Mouse (Mus musculus): ENCODE measurements around the gene Tnrc18. TPM values are rescaled to one million over a fixed set of nuclear protein-coding genes. Genes with fewer than 3 reads are reported as not detected.
A peak's percentile ranks its signal among the peaks of the same experiment; 100 is the strongest.
"Not testable (repeated sequence)": the region's sequence is repeated elsewhere in the genome, so short reads cannot be mapped to it uniquely, and the experiment has no call there.

Tnrc18 gene
- total RNA-seq, 2 experiments from 2014 or later, result 139 to 141 TPM

DNA sequence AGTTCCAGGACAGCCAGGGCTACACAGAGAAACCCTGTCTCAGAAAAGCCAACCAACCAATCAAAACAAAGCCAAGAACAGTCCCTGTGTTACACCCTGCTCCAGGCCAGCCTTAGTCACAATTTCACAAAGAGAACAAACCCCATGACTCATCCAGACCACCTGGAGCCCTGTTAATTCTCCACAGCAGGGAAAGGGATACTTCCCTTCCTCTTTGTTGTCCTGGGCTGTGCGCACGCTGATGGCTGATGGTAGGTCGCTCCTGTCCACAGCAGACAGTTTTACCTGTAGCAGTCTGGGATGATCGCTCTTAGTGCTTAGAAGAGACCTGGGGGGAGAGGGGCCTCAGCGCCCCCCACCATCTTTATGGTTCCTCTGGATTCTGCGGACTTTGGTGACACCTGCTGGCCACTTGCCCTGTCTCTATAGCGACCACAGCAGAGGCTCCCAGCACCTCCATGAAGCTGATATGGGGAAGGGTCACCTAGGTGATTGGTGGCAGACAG, 24.7 kb upstream of the Tnrc18 start:
- Histone ChIP-seq H3K4me3 (no peak overlapping the region), H3K27ac (no peak overlapping the region)
- TF ChIP-seq CTCF (IDR thresholded peaks at IDR 0.05), result peak; percentile 58
- intact Hi-C loops (cut with DNase I), result loop anchor here (1.0 to 10.0 kb wide), 3 partner anchors 74 to 287 kb away; partner anchors contain the start of gene Radil
- DNase-seq (ENCODE audit: extremely low spot score in 1 of 2, low spot score in 2 of 2), result no peak

DNA sequence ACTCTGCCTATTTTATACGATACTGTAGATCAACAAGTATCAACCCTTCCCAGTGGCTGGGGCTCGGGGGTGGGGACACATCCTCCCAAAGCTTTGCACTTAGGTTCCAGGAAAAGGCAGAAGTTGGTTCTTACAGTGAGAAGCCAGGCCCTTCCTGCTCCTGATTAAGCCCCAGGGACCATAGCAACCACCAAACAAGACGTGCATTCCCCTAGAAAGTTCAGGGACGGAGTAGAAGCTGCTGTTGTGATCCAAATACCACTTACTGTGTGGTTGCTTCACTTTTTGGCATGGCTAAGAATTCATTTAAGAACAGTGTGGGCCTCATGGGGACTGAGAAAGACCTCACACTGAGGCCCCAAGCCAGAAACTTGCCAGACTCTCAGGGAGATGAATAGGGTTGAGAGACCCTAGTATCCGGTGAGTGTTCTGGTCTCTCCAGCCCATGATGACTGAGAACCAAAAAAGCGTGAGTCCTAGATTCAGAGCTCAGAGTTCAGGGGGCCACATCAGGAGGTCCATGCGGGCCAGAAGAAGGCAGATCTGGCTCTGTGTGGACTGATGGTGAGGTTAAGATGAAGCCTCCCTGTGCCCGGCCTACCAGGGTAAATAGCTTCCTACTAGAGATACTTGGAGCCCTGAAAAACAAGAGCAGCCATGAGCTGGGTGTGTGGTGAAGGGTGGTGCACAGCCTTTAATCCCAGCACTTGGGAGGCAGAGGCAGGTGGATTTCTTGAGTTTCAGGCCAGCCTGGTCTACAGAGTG, 24.1 kb upstream of the Tnrc18 start:
- no peak overlapping the region for H3K4me3 ChIP-seq
- no peak for TF ChIP-seq CTCF (IDR thresholded peaks at IDR 0.05)
- intact Hi-C loops (cut with DNase I), result loop anchor here (1.0 to 10.0 kb wide), 3 partner anchors 73 to 287 kb away; partner anchors contain the start of gene Radil
- no peak for DNase-seq (ENCODE audit: extremely low spot score in 1 of 2, low spot score in 2 of 2)
- H3K27ac ChIP-seq, result no peak overlapping the region

DNA sequence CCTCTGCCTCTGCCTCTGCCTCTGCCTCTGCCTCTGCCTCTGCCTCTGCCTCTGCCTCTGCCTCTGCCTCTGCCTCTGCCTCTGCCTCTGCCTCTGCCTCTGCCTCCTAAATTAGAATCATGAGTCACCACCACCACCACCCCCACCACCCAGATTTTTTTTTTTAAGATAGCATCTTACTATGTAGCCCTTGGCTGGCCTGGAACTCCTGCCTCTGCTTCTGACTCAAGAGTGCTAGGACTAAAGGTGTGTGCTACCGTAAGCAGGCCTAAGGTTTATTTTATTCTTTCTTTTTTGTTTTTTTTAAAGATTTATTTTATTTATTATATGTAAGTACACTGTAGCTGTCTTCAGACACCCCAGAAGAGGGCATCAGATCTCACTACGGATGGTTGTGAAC, 20.0 kb upstream of the Tnrc18 start:
- H3K27ac ChIP-seq; DNase-seq (ENCODE audit: extremely low spot score in 1 of 2, low spot score in 2 of 2); intact Hi-C loops (cut with DNase I); H3K4me3 ChIP-seq: not testable (repeated sequence)

DNA sequence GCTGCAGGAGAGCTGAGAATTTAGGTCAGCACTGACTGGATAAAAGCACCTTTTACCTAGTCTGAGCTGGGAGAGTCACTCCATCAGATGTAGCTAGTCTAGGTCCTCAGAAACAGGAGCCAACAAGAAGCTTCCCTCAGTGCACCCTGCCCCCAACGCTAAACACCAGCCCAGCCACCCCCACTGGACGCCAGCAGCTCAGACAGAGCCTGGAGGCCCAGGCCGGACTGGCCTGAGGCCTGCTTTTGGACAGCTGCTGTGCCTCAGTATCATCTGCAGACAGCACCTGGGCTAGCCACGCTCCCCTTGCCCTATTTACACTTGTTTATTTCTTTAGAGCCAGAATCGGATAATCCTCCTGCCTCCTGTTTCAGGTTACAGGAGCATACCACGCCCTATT, 19.4 kb upstream of the Tnrc18 start:
- DNase-seq (ENCODE audit: extremely low spot score in 1 of 2, low spot score in 2 of 2), result no peak
- intact Hi-C loops (cut with DNase I), result no loop called here
- no peak overlapping the region for H3K4me3 ChIP-seq
- no peak for TF ChIP-seq CTCF (IDR thresholded peaks at IDR 0.05)
- H3K27ac ChIP-seq, result no peak overlapping the region

DNA sequence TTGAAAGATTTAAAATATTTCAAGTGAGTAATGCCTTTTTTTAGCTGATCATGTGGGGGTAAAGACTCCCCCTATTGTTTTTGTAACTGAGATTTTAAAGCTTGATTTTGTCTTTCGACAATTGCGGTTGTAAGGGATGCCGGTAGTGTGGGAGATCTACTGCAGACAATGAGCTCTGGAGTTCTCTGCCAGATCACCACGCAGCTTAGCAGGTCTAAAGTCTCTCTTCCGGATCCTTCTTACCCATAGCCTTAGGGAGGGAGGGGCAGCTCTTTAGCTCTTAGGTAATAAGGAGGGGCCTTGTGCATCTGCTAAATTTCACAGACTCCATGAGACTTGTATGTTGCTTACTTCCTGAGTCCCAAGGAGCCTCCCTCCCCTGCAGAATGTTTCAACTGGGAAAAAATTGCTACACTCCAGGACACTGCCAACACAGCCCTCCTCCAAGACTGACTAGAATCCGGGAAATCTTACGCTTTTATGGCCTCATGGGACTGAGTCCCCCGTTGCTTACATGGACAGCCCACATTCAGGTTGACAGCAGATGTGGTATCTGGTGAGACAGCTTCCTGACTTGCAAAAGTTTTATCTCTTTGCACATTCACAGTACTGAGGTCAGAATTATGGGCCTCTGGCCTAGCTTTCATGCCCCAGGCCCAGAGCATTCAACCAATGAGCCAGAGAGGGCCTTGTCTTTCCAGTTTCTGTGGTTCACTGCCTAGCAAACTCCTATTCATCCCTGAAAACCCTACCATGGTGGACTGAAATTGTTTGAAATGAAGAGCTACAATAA, 16.4 kb upstream of the Tnrc18 start:
- intact Hi-C loops (cut with DNase I), result no loop called here
- TF ChIP-seq CTCF (IDR thresholded peaks at IDR 0.05), result no peak
- DNase-seq (ENCODE audit: extremely low spot score in 1 of 2, low spot score in 2 of 2), result no peak

DNA sequence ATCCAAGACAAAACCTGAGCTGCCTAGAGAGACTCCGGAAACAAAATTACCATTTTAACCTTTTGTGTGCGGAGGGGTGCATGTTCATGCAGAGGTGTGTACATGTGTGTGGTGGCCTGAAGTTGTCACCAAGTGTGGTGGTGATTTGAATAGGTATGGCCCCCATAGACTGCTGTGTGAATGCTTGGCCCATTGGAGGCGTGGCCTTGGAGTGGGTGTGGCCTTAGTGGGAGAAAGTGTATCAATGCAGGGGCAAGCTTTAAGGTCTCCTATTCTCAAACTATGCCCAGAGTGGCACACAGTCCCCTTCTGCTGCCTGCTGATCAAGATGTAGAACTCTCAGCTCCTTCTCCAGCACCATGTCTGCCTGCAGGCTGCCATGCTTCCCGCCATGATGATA, 8.7 kb upstream of the Tnrc18 start:
- no peak for TF ChIP-seq CTCF (IDR thresholded peaks at IDR 0.05)
- H3K27ac ChIP-seq, result no peak overlapping the region
- no peak for DNase-seq (ENCODE audit: extremely low spot score in 1 of 2, low spot score in 2 of 2)
- H3K4me3 ChIP-seq, result no peak overlapping the region
- intact Hi-C loops (cut with DNase I), result no loop called here

More for the DNA sequence above, 16.4 kb upstream of the Tnrc18 start:
- no peak overlapping the region for H3K27ac ChIP-seq
- H3K4me3 ChIP-seq, result no peak overlapping the region

DNA sequence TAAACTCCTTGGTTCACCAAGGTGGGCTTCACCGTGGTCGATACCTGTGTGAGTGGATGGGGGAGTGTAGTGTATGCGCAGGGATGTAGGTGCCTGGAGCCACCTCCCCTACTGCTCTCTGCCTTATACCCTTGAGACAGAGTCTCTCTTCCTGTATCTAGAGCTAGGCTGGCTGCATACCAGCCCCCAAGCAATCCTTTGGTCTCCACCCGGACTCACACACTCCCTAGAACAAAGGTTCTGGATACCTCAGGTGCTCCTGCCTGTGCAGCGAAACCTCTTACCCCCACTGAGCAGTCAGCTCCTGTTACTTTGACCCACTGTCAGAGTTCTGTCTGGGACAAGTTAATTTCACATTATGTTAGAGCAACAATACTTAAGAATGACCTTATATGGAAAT, 8.2 kb upstream of the Tnrc18 start:
- Histone ChIP-seq H3K27ac (no peak overlapping the region), H3K4me3 (no peak overlapping the region)
- DNase-seq (ENCODE audit: extremely low spot score in 1 of 2, low spot score in 2 of 2), result no peak
- no peak for TF ChIP-seq CTCF (IDR thresholded peaks at IDR 0.05)
- intact Hi-C loops (cut with DNase I), result no loop called here

DNA sequence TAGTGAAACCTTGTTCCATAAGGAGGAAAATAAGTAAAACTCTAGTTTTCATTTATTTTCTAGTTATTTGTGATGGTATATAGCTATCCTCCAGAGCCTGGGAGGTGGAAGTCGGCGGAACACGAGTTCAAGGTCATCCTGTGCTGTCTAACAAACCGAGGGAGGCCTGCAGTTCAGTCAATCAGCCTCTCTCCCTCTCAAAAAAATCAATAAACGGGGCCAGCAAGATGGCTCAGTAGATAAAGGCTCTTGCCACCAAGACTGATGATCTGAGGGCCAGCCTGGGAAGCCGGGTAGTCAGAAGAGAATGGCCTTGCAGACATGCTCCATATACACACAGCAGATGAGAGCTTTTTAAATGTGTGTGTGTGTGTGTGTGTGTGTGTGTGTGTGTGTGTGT, 6.6 kb upstream of the Tnrc18 start:
- DNase-seq (ENCODE audit: extremely low spot score in 1 of 2, low spot score in 2 of 2), result no peak
- TF ChIP-seq CTCF (IDR thresholded peaks at IDR 0.05), result no peak
- intact Hi-C loops (cut with DNase I), result no loop called here
- Histone ChIP-seq H3K27ac (peak overlapping the region; percentile 99), H3K4me3 (no peak overlapping the region)

DNA sequence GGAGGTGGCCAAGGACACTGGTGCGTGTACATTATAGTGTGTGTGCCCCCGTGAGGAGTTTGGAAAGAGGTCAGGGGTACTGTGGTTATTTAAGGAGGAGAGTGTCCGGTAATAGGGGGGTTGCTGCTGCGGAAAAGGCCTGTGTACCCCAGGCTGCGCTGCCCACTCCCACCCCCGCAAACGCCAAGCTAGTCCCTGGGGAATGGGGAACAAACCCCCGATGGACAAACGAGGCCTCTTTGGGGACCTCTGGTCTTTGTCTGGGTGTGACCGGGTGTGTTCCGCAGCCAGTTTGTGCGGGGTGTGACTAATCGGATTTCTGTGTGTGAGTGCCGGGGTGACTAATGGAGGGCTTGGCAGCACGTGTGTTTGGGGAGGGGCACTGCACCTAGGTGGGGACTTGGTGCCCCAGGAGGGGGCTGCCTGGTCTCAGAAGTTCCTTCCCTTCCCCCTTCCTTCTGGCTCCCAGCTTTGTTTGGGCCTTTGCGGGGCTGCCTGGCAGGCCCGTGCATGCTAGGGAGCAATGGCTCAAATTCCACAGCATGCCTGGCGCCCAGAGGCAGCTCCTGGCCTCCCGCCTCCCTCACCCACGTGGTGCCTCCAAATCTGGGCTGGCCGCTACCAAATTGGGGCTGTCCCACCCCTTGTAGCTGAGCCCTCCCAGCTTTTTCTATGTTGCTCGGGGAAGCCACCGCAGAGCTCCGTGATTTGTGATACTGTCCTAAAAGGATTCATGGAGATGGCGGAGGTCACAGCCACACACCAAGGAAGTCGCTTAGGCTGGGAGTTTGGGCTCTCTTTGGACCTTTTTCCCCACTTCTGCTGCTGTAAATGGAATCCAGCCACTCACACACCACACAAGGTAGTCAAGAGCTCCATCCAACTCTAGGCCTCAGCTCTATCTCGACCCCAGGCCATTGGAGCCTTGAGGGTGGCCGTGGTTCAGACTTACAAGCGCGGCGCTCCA, 5.9 kb upstream of the Tnrc18 start:
- intact Hi-C loops (cut with DNase I), result no loop called here

DNA sequence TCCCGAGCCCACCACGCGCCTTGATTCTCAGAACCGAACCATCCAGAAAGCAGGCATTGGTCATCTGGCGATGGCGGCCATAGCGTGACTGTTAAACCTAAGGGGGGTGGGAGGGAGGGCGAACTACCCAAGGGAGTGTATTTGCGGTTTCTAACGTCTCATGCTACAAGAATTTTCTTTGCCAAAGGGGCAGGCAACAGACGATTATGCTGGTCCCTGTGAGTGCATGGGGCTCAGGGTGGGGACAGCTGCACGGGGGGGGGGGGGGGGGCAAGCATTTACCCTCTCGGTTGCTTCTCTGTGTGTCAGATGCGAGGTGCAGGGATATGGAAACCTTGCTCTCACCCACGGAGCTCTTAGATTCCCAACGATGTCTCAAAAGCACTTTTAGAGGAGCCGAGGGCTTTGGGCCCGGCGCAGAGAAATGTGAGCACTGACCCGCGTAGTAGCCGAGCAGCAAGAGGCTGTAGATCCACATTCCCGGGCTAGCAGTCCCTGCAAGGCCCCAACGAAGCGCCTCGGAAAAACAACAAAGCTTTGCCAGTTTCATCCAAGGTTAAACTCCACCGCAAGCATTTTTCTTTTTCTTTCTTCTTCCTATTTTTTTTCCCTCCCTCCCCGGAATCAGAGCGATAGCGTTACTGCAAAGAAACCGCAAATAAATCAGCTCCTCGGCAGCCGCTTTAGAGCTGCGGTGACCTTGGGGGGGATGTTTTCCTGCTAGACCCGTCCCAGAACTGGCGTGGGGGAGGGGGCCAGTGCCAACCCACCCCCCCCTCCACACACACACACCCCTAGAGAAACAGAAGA, 5.0 kb upstream of the Tnrc18 start:
- intact Hi-C loops (cut with DNase I), result no loop called here
- TF ChIP-seq CTCF (IDR thresholded peaks at IDR 0.05), result no peak
- Histone ChIP-seq H3K4me3 (peak overlapping the region; percentile 90), H3K27ac (peak overlapping the region; percentile 99)
- DNase-seq (ENCODE audit: extremely low spot score in 1 of 2, low spot score in 2 of 2), result peak; percentile 29 to 30

More for the DNA sequence above, 5.9 kb upstream of the Tnrc18 start:
- DNase-seq (ENCODE audit: extremely low spot score in 1 of 2, low spot score in 2 of 2), result peak; percentile 69 to 72
- no peak for TF ChIP-seq CTCF (IDR thresholded peaks at IDR 0.05)
- Histone ChIP-seq H3K27ac (peak overlapping the region; percentile 99), H3K4me3 (peak overlapping the region; percentile 90)

DNA sequence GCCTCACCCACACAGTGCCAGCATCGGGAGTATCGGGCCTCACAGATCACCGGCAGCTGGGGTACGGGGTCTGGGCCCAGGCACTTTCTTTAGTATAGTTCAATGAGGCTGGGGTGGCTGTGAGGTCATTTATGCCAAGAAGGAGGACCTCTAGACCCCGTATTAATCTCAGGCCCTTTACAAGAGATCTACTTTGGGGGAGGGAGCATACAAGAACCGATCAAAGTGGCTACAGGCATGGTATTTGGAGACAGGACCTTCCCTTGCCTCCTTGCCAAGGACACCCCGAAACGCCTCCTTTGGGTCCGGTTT, 4.5 kb upstream of the Tnrc18 start:
- H3K4me3 ChIP-seq, result peak overlapping the region; percentile 90
- peak in 1 of 2 experiments; percentile 39 for DNase-seq (ENCODE audit: extremely low spot score in 1 of 2, low spot score in 2 of 2)
- intact Hi-C loops (cut with DNase I), result no loop called here
- TF ChIP-seq CTCF (IDR thresholded peaks at IDR 0.05), result no peak
- peak overlapping the region; percentile 99 for H3K27ac ChIP-seq
